Mouse (Mus musculus): ENCODE measurements around the gene Tmem18.

Gene Tmem18

DNA sequence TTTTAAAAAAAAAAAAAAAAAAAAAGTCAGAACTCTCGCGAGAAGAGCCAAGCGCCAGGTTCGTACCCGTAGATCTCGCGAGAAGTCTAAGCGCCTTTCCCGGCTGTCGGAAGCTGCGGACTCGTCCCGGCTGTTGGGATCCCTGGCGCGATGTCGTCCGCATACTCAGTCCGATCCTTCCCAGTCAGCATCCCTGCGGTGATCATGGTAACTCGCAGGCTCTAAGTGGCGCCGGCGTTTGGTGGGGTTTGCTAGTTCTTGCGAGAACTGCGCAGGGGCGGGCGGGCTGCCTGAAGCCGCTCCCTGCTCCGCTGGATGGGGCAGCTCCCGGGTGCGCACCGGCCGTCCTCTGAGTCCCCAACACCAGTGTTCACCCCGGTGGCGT, at the start of gene Tmem18:
Gene Tmem18, plus strand, starts transcription at position 71 of the 385 bp plus-strand sequence.
- peak; percentile 76 for DNase-seq (ENCODE audit: low spot score)

GRCm38 (mm10) chr12:30557349-30557748, 26.9 kb upstream of the Tmem18 start:
- no peak for DNase-seq (ENCODE audit: low spot score)

GRCm38 (mm10) chr12:30561411-30561810, 22.8 kb upstream of the Tmem18 start:
- no peak for DNase-seq (ENCODE audit: low spot score)

DNA sequence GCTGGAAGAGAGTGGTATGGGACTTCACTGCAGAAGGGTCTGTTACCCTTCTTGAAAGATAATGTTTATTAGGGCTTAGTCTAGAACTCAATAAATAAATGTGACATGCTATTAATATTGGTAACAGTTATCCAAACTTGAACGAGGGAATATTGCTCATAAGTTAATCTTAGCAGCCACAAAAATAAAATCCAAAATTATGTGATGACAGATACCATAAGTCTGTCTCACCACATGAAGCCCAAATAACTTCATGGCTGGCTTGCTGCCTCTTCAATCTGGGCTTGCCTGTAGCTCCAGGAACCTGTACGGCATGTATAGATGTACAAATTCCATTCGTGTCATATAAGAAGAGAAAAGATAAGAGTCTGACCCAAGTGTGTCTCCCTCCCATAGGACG, 12.2 kb upstream of the Tmem18 start:
- no peak for DNase-seq (ENCODE audit: low spot score)

- no peak for DNase-seq (ENCODE audit: low spot score)
Measured at GRCm38 (mm10) chr12:30575952-30576351, 8.3 kb upstream of the Tmem18 start.

DNA sequence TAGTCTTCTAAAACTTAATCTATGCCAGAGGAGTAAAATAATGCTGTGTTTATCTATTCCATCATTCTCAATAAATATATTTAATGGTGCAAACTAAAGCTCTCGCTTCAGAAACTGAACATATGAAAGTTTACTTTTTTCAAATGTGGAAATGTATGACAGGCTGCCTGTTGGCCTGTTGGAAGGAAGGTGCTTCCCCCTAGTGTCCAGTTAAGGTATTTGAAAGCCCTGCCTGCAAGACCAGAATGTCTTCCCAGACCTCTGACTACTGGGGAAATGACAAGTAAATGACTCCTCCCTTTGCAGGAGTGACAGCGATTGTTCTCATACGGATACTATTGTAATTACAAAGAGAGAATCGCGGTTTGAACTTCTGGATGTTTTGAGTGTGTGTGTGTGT, 6.2 kb upstream of the Tmem18 start:
- DNase-seq (ENCODE audit: low spot score) = no peak

DNA sequence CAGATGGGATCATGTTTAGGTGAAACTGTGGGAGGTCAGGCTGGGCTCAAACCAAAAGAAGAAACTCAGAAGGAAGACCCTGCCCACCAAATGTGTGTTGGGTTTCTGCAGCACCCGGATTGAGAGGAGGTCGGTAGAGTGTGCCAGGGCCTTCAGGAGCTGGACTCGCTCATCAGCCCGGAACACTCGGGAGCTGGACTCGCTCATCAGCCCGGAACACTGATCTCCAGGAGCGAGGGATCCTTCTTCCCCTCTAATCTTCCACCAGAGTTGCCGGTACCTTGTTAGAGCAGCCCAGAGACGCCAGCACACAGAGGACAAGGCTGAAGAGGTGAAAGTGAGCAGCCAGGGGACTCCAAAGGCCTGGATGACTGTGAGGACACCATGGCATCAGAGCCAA, 2.9 kb upstream of the Tmem18 start:
- DNase-seq (ENCODE audit: low spot score) = no peak

DNA sequence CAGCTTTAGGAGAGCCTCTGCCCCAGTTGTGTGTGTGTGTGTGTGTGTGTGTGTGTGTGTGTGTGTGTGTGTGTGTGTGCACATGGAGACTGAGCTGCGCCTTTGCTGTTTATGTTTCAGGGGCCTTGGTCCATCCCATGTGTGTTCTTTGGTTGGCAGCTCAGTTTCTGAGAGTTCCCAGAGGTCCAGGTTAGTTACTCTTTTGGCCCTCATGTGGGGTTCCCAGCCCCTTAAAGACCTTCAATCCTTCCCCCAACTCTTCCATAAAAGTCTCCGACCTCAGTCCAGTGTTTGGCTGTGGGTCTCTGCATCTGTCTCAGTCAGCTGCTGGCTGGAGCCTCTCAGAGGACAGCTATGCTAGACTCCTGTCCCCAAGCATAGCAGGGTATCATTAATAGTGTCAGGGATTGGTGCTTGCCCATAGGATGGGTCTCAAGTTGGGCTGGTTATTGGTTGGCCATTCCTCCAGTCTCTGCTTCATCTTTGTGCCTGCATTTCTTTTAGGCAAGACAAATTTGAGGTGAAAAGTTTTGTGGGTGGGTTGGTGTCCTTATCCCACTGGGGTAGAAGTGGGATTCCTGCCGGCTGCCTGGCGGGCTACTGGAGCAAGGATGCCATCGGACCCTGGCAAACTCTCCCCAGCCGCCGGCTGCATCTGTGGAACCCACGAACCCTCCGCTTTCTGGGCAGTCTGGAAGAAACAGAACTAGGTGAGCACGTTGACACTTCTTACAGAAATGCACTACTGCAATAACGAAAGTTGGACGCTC, 455 bp upstream of the Tmem18 start:
- DNase-seq (ENCODE audit: low spot score) = peak; percentile 8

- no peak for DNase-seq (ENCODE audit: low spot score)
Measured at GRCm38 (mm10) chr12:30584863-30585262, 637 bp downstream of the Tmem18 start.

DNA sequence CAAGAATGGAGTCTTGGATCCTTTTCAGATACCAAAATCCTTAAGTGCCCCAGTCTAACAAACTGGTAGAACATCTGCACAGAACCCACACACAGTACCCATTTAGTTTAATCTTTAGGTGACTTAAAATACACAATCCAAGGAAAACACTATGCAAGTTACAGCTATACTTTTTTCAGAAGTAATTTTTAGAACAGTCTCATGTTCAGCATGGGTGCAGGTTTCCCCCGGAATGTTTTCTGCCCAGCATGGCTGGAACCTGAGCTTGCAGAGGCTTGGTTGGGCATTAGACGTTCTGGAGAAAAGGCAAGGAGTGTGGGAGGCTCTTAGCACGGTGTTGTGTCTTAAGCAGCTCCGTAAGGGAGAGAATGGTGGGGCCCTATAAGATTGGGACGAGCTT, 7.6 kb downstream of the Tmem18 start:
- DNase-seq (ENCODE audit: low spot score) = no peak

- no peak for DNase-seq (ENCODE audit: low spot score)
Measured at GRCm38 (mm10) chr12:30596818-30597407, 12.7 kb downstream of the Tmem18 start.

- no peak for DNase-seq (ENCODE audit: low spot score)
Measured at GRCm38 (mm10) chr12:30598955-30599354, 14.7 kb downstream of the Tmem18 start.

GRCm38 (mm10) chr12:30599474-30599873, 15.2 kb downstream of the Tmem18 start:
- DNase-seq (ENCODE audit: low spot score) = no peak

DNA sequence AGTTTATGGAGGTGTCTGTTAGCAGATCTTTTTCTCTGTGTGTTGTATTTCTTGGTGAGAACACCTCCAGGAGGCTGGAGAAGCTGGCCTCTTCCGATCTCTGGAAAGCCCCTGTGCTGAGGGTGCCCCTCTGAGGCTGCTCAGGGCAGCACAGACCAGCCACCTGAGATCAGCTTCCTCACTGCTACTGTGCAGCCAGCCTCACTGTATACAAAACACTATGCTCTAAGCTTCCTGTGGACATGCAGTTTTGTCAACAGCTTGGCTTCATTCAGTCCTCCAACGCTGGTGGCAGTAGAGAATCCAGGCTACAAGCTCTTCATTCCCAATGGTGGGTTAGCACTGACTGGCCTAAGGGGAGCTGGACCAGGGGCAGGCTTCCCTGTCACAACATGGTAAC, 15.8 kb downstream of the Tmem18 start:
- no peak for DNase-seq (ENCODE audit: low spot score)

DNA sequence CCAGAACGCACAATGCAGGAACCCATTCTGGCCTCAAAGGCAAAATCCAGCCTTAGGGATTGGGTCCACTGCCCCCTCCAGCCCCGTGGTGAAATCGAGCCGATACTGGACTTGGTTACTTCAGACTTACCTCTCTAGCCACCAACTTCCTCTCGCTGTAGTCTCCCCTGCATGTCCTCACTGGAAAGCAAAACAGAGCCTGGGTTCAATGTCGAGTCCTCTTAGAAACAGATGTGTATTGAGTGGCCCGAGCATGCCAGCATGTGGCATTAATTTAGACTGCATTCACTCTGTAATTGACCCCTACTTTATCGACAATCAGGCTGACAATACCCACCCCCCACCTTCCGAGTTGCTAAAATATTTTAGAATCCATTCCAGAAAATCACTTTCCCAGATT, 19.8 kb downstream of the Tmem18 start:
- no peak for DNase-seq (ENCODE audit: low spot score)

DNA sequence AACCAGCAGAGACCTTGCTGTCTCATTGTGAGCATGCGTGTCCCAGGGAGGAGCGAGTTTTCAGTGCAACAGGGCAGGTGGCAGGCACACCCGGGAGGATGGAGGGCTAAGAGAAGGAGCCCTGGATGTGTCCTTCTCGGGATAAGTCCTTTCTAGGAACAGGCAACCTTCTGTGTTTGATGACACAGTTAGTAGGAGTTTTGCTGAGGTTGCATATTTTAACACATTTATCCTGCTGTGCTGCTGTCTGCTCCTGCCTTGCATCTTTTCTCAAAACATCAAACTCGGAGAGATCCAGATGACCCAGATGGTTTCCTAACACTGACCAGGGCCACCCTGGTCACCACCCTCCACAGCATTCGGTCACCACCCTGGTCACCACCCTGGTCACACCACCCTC, 20.6 kb downstream of the Tmem18 start:
- no peak for DNase-seq (ENCODE audit: low spot score)

GRCm38 (mm10) chr12:30605941-30606340, 21.7 kb downstream of the Tmem18 start:
- no peak for DNase-seq (ENCODE audit: low spot score)

DNA sequence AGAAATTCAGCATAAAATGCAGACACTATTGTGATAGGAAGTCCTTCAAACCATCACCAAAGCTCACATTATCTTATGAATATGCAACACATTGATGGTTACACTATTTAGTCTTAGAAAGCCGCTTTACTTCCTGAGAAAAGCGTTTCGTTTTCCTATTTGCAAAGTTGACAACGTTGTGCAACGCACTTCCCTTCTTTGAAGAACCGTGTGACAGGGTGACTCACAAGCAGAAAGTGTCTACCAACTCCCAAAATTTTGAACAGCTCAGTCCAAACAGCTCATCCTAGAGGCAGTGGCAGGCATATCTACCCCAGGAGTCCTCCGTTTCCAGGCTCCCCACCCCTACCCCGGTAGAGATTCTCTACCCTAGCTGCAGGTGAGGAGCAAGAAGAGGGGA, 22.5 kb downstream of the Tmem18 start:
- no peak for DNase-seq (ENCODE audit: low spot score)

- DNase-seq (ENCODE audit: low spot score) = no peak
Measured at GRCm38 (mm10) chr12:30618425-30618824, 34.2 kb downstream of the Tmem18 start.

GRCm38 (mm10) chr12:30628466-30628865, 44.2 kb downstream of the Tmem18 start:
- DNase-seq (ENCODE audit: low spot score) = no peak

- no peak for DNase-seq (ENCODE audit: low spot score)
Measured at GRCm38 (mm10) chr12:30634534-30634933, 50.3 kb downstream of the Tmem18 start.

Data from spleen, adult 12 weeks (tissue).